Mouse (Mus musculus) spleen, adult 2 months (tissue): ENCODE measurements around the gene Prkar2b.

Source experiments
- CTCF ChIP-seq: fragments of 200-500 bp; IDR thresholded peaks from 2 replicates; pipeline ENCODE4 v1.5.1; 2011; ENCODE audit warnings: mild to moderate bottlenecking, inconsistent platforms; ENCODE audit not compliant: insufficient read depth, insufficient read length, insufficient replicate concordance; ENCODE audit errors: extremely low read depth
- POLR2A ChIP-seq: fragments of 200-500 bp; IDR thresholded peaks from 2 replicates; pipeline ENCODE4 v1.6.1; 2011; ENCODE audit warnings: low read depth, low read length, inconsistent platforms

- TF ChIP-seq CTCF = no peak
- TF ChIP-seq POLR2A = no peak
Measured at GRCm38 (mm10) chr12:32075831-32076715, 15.0 kb upstream of the Prkar2b start.
